Mouse (Mus musculus) brain, embryonic 14.5 days (tissue): ENCODE results near the gene Ephb2.

Experiments
- CTCF ChIP-seq: fragments of 200-500 bp; IDR thresholded peaks from 2 replicates; pipeline ENCODE4 v1.5.1; 2012; ENCODE audit warnings: inconsistent platforms, mild to moderate bottlenecking, moderate library complexity, borderline replicate concordance; ENCODE audit not compliant: insufficient read depth, insufficient read length; ENCODE audit errors: extremely low read depth
- POLR2A ChIP-seq: fragments of 200-500 bp; IDR thresholded peaks from 2 replicates; pipeline ENCODE4 v1.6.1; 2012; ENCODE audit warnings: mild to moderate bottlenecking, inconsistent platforms, borderline replicate concordance; ENCODE audit not compliant: poor library complexity, insufficient read depth, insufficient read length, severe bottlenecking; ENCODE audit errors: extremely low read depth

DNA sequence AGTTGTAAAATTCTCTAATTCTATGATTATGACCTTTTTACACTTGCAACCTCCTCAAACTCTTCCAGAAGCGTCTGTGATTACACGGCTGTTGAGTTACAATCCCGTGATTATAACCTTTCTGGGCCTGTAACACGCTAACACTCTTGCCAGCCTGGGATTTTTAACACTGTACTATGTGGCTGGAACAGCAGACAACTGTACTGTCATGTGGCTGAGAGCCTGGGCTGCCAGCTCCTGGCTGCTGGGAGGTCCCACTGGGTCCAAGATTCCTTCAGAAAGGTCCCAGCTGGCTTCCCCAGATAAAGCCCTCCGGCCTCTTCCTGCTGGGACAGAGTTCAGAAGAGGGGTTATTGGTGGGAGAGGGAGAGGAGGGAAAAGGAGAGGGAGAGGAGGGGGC lies 104.0 kb downstream of the Ephb2 start:
- TF ChIP-seq CTCF (no peak), POLR2A (no peak)
